Mouse (Mus musculus) forebrain, embryonic 13.5 days (tissue): ENCODE data around the gene Chrd. TPM values are rescaled to one million over a fixed set of nuclear protein-coding genes. Genes with fewer than 3 reads are reported as not detected.

Experiments
- ATAC-seq: fragments of 200-750 bp; cut with Nextera tagmentation; 2 replicates; pipeline ENCODE4 v1.8.0; 2017
- H3K27ac ChIP-seq: fragments of 300-500 bp; sonication (generic); 2 replicates; pipeline ENCODE4 v1.5.1; 2015; ENCODE audit warnings: inconsistent platforms, mild to moderate bottlenecking, moderate library complexity
- H3K27me3 ChIP-seq: fragments of 300-500 bp; sonication (generic); 2 replicates; pipeline ENCODE4 v1.6.1; 2015; ENCODE audit warnings: mild to moderate bottlenecking, inconsistent platforms
- H3K36me3 ChIP-seq: fragments of 300-500 bp; sonication (generic); 2 replicates; pipeline ENCODE4 v1.6.1; 2015; ENCODE audit warnings: mild to moderate bottlenecking, inconsistent platforms; ENCODE audit not compliant: poor library complexity, severe bottlenecking
- H3K4me1 ChIP-seq: fragments of 300-500 bp; sonication (generic); 2 replicates; pipeline ENCODE4 v1.6.1; 2015; ENCODE audit warnings: inconsistent platforms
- H3K4me2 ChIP-seq: fragments of 300-500 bp; sonication (generic); 2 replicates; pipeline ENCODE4 v1.6.1; 2015; ENCODE audit warnings: inconsistent platforms, mild to moderate bottlenecking, moderate library complexity
- H3K4me3 ChIP-seq: fragments of 300-500 bp; sonication (generic); 2 replicates; pipeline ENCODE4 v1.5.1; 2015; ENCODE audit warnings: mild to moderate bottlenecking, inconsistent platforms
- H3K9ac ChIP-seq: fragments of 300-500 bp; sonication (generic); 2 replicates; pipeline ENCODE4 v1.6.1; 2015; ENCODE audit warnings: mild to moderate bottlenecking, inconsistent platforms
- H3K9me3 ChIP-seq: fragments of 300-500 bp; sonication (generic); replicated peaks from 2 replicates; pipeline ENCODE4 v1.6.1; 2016; ENCODE audit warnings: inconsistent platforms
- WGBS: fragments of 180-500 bp; shearing (Covaris S2); methylation state at CpG from one replicate; pipeline ENCODE4 v1.1.7; 2015; 5-methylcytosine and 5-hydroxymethylcytosine counted together
- polyA plus RNA-seq: library from polyadenylated mRNA; unstranded; fragments of >200 nt; fragmentation: Nextera tagmentation; extraction: Ambion mirVana; gene quantifications from 2 replicates; pipeline ENCODE4 v1.2.1, GENCODE M21; 2015

Chrd gene
- polyA plus RNA-seq, 1 experiment from 2014 or later: 1.8 TPM

- Histone ChIP-seq H3K4me2 (no peak overlapping the region), H3K36me3 (no peaks in the 10 kb centered on the region), H3K9me3 (no peaks in the 10 kb centered on the region), H3K27ac (0 out of 2 replicates have a peak overlapping the region, but pooled peaks have one; percentile 1), H3K4me1 (peaks cover 8% of the 10 kb centered on the region; the same call in 1 of the 2 replicates), H3K9ac (no peak overlapping the region), H3K27me3 (no peaks in the 10 kb centered on the region), H3K4me3 (no peak overlapping the region)
- peak; percentile 88 for ATAC-seq
- WGBS: 63% methylated on average over 6 of the region's 6 CpGs
Observed at GRCm38 (mm10) chr16:20746641-20747040, 13.7 kb downstream of the Chrd start.

GRCm38 (mm10) chr16:20750518-20750917 lies 17.6 kb downstream of the Chrd start:
- ATAC-seq: no peak
- H3K36me3 ChIP-seq: no peaks in the 10 kb centered on the region
- no peaks in the 10 kb centered on the region for H3K9me3 ChIP-seq
- H3K27ac ChIP-seq: no peak overlapping the region
- 67% methylated on average over 8 of the region's 8 CpGs for WGBS
- H3K27me3 ChIP-seq: no peaks in the 10 kb centered on the region
- no peak overlapping the region for H3K4me3 ChIP-seq
- H3K4me2 ChIP-seq: no peak overlapping the region
- no peak overlapping the region for H3K9ac ChIP-seq
- H3K4me1 ChIP-seq: peaks cover 8% of the 10 kb centered on the region; the same call in 1 of the 2 replicates

- Histone ChIP-seq H3K36me3 (no peaks in the 10 kb centered on the region), H3K27ac (no peak overlapping the region), H3K4me1 (no peaks in the 10 kb centered on the region), H3K9ac (no peak overlapping the region), H3K4me2 (no peak overlapping the region), H3K4me3 (no peak overlapping the region), H3K9me3 (no peaks in the 10 kb centered on the region), H3K27me3 (no peaks in the 10 kb centered on the region)
- no peak for ATAC-seq
- WGBS: 96% methylated on average over 5 of the region's 5 CpGs
Observed at GRCm38 (mm10) chr16:20756052-20756451, 23.1 kb downstream of the Chrd start.

- Histone ChIP-seq H3K4me3 (no peak overlapping the region), H3K9me3 (no peaks in the 10 kb centered on the region), H3K27ac (no peak overlapping the region), H3K4me1 (no peaks in the 10 kb centered on the region), H3K27me3 (no peaks in the 10 kb centered on the region), H3K36me3 (no peaks in the 10 kb centered on the region), H3K4me2 (no peak overlapping the region), H3K9ac (no peak overlapping the region)
- ATAC-seq: no peak
- WGBS: 57% methylated on average over 1 of the region's 1 CpGs
Observed at GRCm38 (mm10) chr16:20757385-20757784, 24.5 kb downstream of the Chrd start.

GRCm38 (mm10) chr16:20761681-20762080 lies 28.8 kb downstream of the Chrd start:
- Histone ChIP-seq H3K27ac (no peak overlapping the region), H3K4me1 (no peaks in the 10 kb centered on the region), H3K27me3 (no peaks in the 10 kb centered on the region), H3K4me2 (no peak overlapping the region), H3K9ac (no peak overlapping the region), H3K4me3 (no peak overlapping the region), H3K9me3 (no peaks in the 10 kb centered on the region), H3K36me3 (no peaks in the 10 kb centered on the region)
- 14% methylated on average over 3 of the region's 3 CpGs for WGBS
- ATAC-seq: no peak

GRCm38 (mm10) chr16:20765244-20765643 lies 32.3 kb downstream of the Chrd start:
- Histone ChIP-seq H3K27ac (no peak overlapping the region), H3K4me3 (no peak overlapping the region), H3K27me3 (no peaks in the 10 kb centered on the region), H3K36me3 (no peaks in the 10 kb centered on the region), H3K9ac (no peak overlapping the region), H3K9me3 (no peaks in the 10 kb centered on the region), H3K4me2 (no peak overlapping the region), H3K4me1 (no peaks in the 10 kb centered on the region)
- 51% methylated on average over 9 of the region's 9 CpGs for WGBS
- no peak; the same call in 1 of the 2 replicates for ATAC-seq

GRCm38 (mm10) chr16:20775021-20775420 lies 42.1 kb downstream of the Chrd start:
- no peak for ATAC-seq
- WGBS: 79% methylated on average over 5 of the region's 5 CpGs

GRCm38 (mm10) chr16:20779846-20780245 lies 46.9 kb downstream of the Chrd start:
- H3K9me3 ChIP-seq: no peaks in the 10 kb centered on the region
- H3K4me1 ChIP-seq: no peaks in the 10 kb centered on the region
- no peak overlapping the region for H3K4me2 ChIP-seq
- no peak overlapping the region for H3K9ac ChIP-seq
- H3K27me3 ChIP-seq: no peaks in the 10 kb centered on the region
- no peak overlapping the region for H3K4me3 ChIP-seq
- H3K27ac ChIP-seq: no peak overlapping the region
- no peak for ATAC-seq
- WGBS: 87% methylated on average over 3 of the region's 3 CpGs
- no peaks in the 10 kb centered on the region for H3K36me3 ChIP-seq

More at GRCm38 (mm10) chr16:20775021-20775420, 42.1 kb downstream of the Chrd start:
- no peaks in the 10 kb centered on the region for H3K4me1 ChIP-seq
- H3K27me3 ChIP-seq: no peaks in the 10 kb centered on the region
- H3K36me3 ChIP-seq: no peaks in the 10 kb centered on the region
- H3K9me3 ChIP-seq: no peaks in the 10 kb centered on the region
- H3K4me3 ChIP-seq: no peak overlapping the region
- H3K9ac ChIP-seq: no peak overlapping the region
- no peak overlapping the region for H3K27ac ChIP-seq
- H3K4me2 ChIP-seq: no peak overlapping the region

GRCm38 (mm10) chr16:20781101-20781630 lies 48.2 kb downstream of the Chrd start:
- 80% methylated on average over 4 of the region's 4 CpGs for WGBS
- Histone ChIP-seq H3K4me2 (no peak overlapping the region), H3K9me3 (no peaks in the 10 kb centered on the region), H3K27me3 (no peaks in the 10 kb centered on the region), H3K9ac (no peak overlapping the region), H3K4me3 (no peak overlapping the region), H3K4me1 (no peaks in the 10 kb centered on the region), H3K36me3 (no peaks in the 10 kb centered on the region), H3K27ac (no peak overlapping the region)
- ATAC-seq: no peak

- Histone ChIP-seq H3K4me1 (no peaks in the 10 kb centered on the region), H3K4me2 (no peak overlapping the region), H3K4me3 (no peak overlapping the region), H3K27ac (no peak overlapping the region), H3K27me3 (no peaks in the 10 kb centered on the region), H3K9me3 (no peaks in the 10 kb centered on the region), H3K9ac (no peak overlapping the region), H3K36me3 (no peaks in the 10 kb centered on the region)
- ATAC-seq: no peak
- WGBS: 84% methylated on average over 2 of the region's 2 CpGs
Observed at GRCm38 (mm10) chr16:20783891-20784290, 51.0 kb downstream of the Chrd start.

GRCm38 (mm10) chr16:20784754-20785153 lies 51.8 kb downstream of the Chrd start:
- no peaks in the 10 kb centered on the region for H3K4me1 ChIP-seq
- no peak overlapping the region for H3K9ac ChIP-seq
- no peaks in the 10 kb centered on the region for H3K9me3 ChIP-seq
- ATAC-seq: no peak
- no peaks in the 10 kb centered on the region for H3K27me3 ChIP-seq
- no peak overlapping the region for H3K4me3 ChIP-seq
- H3K27ac ChIP-seq: no peak overlapping the region
- H3K4me2 ChIP-seq: no peak overlapping the region
- no peaks in the 10 kb centered on the region for H3K36me3 ChIP-seq

GRCm38 (mm10) chr16:20786556-20786955 lies 53.6 kb downstream of the Chrd start:
- 86% methylated on average over 6 of the region's 6 CpGs for WGBS
- Histone ChIP-seq H3K4me1 (no peaks in the 10 kb centered on the region), H3K27me3 (no peaks in the 10 kb centered on the region), H3K27ac (no peak overlapping the region), H3K9ac (no peak overlapping the region), H3K9me3 (no peaks in the 10 kb centered on the region), H3K36me3 (no peaks in the 10 kb centered on the region), H3K4me3 (no peak overlapping the region), H3K4me2 (no peak overlapping the region)
- no peak for ATAC-seq

- Histone ChIP-seq H3K9ac (no peak overlapping the region), H3K4me2 (no peak overlapping the region), H3K9me3 (no peaks in the 10 kb centered on the region), H3K4me1 (no peaks in the 10 kb centered on the region), H3K27ac (no peak overlapping the region), H3K4me3 (no peak overlapping the region), H3K36me3 (no peaks in the 10 kb centered on the region), H3K27me3 (no peaks in the 10 kb centered on the region)
- WGBS: 67% methylated on average over 6 of the region's 6 CpGs
- no peak for ATAC-seq
Observed at GRCm38 (mm10) chr16:20791803-20792202, 58.9 kb downstream of the Chrd start.
